Mouse (Mus musculus) neutrophil, adult 5-6 weeks (primary cell): ENCODE measurements around the gene Arhgef7. TPM values are rescaled to one million over a fixed set of nuclear protein-coding genes. Genes with fewer than 3 reads are reported as not detected.

ENCODE experiments used
- ATAC-seq: fragments of 151-379, 151-347 bp; 2 replicates; pipeline ENCODE4 v1.8.0; 2017; ENCODE audit warnings: mild to moderate bottlenecking, moderate TSS enrichment; ENCODE audit not compliant: insufficient number of reproducible peaks, poor library complexity, low FRiP score, severe bottlenecking; ENCODE audit errors: extremely low read depth
- total RNA-seq: library from RNA; stranded (forward); fragments of 200-1000 nt; gene quantifications from 2 replicates; pipeline ENCODE4 v1.2.3, GENCODE M21; 2017

Arhgef7 gene
- 34.1 and 35.5 TPM in 2 replicates for total RNA-seq

GRCm38 (mm10) chr8:11727651-11728481 lies at the start of gene Arhgef7:
Arhgef7 (plus strand) TSS chr8:11727721.
- ATAC-seq: no peak

GRCm38 (mm10) chr8:11684558-11684957 lies 43.0 kb upstream of the Arhgef7 start:
- ATAC-seq: no peak

DNA sequence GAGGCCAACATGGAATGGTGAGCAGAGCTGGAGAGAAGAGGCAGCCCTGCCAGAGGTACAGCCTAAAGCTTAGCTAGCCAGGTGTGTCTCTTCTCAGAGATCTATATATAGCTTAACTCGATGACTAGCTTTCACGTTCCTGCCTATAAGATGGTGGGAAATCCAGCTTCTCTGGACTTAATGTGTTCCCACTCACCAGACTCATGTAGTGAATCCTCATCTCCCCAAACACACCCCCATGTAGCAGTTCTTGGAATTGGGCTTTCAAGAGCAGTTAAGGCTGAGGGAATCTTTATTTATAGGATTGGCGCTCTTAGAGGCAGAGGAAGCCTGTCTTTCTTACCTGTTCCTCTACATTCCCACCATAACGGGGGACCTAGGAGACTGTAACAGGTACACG lies 40.3 kb upstream of the Arhgef7 start:
- ATAC-seq: no peak

DNA sequence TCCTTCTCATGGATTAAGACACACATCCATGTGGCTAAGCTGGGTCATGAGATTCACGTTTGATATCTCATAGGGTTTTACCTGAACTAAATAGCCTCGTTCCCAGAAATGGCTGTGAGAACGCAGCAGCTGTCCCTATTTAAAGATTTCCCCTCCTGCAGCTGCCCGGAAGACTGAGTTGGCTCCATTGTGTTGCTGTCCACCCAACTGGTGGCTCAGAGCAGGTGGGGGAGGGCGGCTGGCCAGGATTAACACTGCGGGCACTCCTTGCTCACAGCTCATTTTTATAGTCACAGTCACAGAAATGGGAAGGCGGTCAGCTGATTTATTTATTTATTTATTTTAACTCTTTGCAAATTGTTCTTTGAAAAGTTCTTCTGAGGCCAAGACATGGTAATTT lies 37.6 kb upstream of the Arhgef7 start:
- no peak for ATAC-seq

DNA sequence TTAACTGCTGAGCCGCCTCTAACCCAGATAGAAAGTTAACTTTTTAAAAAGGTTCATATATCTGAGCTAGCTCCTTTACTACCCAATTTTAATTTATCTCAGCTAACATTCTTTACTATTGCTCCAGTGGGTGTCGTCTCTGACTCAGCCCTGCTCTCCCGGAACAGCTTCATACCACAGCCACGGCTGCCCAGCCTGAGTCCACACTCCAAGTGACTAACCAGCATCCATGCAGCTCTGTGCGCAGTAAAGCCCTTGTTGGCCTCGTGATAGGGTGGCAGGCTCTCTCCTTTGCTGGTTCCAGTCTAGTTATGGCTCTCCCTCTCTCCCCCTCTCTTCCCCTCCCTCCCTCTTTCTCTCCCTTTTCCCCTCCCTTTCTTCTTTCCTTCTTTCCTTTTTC lies 36.2 kb upstream of the Arhgef7 start:
- ATAC-seq: no peak

DNA sequence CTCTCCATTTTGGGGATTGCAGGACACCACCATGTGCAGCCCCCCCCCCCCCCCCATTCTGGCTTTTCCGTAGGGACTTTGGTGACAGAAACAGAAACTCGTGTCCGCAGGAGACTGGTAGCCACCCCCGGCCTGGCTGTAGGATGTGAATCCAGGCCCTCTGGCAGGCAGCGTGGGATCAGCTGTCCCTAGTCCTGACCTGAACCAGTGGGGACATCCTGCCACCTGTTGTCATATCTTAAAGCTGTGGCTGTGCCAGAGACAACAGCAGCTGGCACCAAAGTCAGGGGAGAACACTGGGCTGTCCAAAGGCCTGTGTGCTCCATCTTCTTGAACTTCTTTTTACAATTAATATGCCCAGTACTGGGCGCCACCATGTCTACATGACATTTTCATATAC lies 35.8 kb upstream of the Arhgef7 start:
- ATAC-seq: no peak

GRCm38 (mm10) chr8:11692455-11692854 lies 35.1 kb upstream of the Arhgef7 start:
- no peak for ATAC-seq

DNA sequence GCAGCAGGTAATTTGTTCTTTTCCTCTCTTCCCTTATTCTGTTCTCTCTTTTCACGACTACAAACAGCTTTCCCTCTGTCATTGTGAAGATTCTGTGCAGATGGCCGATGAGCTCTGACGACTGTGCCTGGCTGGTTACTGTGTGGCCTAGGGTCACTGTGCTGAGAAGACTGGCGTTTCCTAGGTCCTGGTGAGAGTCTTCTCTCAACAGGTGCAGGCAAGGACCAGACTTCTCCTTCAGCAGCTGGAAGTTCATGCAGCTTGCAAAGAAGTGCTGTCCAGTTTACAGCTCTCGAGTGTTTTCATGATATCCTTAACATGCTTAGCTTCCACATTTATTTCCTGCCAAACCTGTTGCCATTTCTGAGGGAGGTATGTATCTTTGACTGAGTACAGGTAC lies 33.5 kb upstream of the Arhgef7 start:
- no peak for ATAC-seq

GRCm38 (mm10) chr8:11696176-11696575 lies 31.3 kb upstream of the Arhgef7 start:
- no peak for ATAC-seq

DNA sequence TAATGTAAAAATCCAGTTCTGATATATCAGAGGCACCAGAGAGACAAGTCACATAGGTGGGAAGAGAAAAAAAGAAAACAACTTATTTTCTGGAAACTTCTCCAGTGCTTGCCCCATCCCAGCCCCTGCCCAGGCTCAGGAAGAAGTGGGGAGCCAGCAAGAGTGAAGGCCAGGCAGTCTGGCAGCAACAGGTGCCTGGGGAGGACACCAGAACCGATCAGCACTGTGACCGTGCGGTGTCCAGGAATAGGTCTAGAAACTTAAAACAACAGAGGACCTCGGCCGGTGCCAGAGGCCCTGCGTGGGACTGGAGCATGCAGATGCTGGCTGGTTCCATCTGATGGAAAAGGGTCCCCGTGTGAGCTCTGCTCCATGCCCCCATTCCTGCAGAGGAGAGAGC lies 30.1 kb upstream of the Arhgef7 start:
- no peak for ATAC-seq

- no peak for ATAC-seq
Measured at GRCm38 (mm10) chr8:11699442-11700001, 28.0 kb upstream of the Arhgef7 start.

GRCm38 (mm10) chr8:11700060-11701032 lies 27.2 kb upstream of the Arhgef7 start:
- ATAC-seq: 0 out of 2 replicates have a peak, but pooled peaks have one; percentile 36

DNA sequence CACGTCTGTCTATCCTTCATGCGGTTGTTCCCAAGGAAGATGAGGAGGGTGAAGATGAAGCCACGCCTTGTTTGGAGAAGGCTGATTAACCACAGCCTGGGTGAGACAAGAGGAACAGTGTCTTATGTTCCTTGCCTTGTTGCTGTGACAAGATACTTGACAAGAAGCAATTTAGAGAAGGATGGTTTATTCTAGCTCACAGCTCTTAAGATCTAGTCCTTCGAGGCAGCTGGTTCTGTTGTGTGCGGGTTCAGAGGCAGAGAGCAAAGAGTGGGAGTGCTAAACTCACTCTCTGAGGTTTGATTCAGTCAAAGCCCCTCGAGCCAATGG lies 26.5 kb upstream of the Arhgef7 start, which contains the start of gene 1700016D06Rik:
Gene 1700016D06Rik, minus strand, starts transcription at position 31 of the 330 bp plus-strand sequence.
- no peak for ATAC-seq

- ATAC-seq: no peak
Measured at GRCm38 (mm10) chr8:11701428-11701827, 26.1 kb upstream of the Arhgef7 start.

DNA sequence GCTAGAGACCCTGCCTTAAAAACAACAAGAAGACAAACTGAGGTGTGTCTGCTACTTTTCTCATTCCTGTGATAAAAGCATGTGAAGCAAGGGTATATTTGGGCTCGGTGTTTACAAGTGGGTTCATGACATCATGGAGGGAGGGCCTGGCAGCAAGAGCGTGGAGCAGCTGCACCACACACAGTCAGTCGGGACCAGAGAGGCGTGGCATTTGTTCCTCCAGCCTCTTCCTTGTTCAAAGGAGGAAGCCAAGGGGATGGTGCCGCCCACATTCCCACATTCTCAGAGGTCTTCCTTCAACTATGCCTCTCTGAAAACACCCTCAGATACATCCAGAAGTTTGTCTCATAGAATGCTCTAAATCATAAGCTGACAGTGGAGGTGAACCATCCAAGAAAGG lies 23.7 kb upstream of the Arhgef7 start:
- no peak for ATAC-seq

DNA sequence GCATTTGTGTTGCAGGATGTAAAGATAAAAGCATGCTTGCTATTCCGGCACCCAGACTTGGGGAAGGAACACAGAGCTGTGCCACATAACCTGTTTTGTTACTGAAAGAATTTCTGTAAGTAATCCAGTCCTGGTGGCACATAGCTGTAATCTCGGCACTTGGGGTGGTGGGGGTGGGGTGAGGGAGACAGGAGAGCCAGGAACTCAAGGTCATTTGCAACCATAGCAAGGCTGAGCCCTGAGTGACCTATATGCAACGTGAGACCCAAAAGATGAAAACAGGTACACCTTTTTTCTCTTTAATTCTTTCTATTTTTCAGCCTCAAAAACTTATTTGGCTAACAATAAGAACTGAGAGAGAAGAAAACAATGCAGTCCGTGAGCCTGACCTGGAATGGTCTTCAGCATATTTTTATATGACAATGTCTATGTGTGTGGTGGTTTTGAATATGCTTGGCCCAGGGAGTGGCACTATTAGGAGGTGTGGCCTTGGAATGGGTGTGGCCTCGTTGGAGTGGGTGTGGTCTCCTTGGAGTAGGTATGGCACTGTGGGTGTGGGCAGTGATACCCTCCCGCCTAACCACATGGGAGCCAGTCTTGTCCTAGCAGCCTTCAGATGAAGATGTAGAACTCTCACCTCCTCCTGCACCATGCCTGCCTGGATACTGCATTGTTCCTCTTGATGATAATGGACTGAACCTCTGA lies 22.7 kb upstream of the Arhgef7 start:
- ATAC-seq: no peak

DNA sequence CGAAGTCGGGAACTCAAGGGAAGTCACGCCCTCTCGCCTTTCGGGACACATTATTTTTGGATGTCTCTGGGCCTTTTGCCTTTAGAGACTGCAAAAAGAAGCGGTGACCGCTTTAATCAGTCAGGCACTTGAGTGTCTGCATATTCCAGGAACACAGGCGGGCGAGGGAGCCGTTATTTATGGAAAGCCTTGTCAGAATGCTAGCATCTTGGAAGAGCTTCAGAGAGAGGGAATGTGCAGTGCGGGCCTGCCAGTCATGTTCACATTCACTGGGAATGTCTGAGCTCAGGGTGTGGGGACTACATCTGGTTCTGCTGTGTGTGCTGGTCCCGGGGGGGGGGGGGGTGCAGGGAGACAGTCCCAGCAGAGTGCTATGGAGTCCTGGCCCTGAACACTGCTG lies 21.7 kb upstream of the Arhgef7 start:
- ATAC-seq: no peak

GRCm38 (mm10) chr8:11707701-11708100 lies 19.8 kb upstream of the Arhgef7 start:
- ATAC-seq: no peak

GRCm38 (mm10) chr8:11708815-11709214 lies 18.7 kb upstream of the Arhgef7 start:
- no peak for ATAC-seq
